Mouse (Mus musculus) forebrain, embryonic 13.5 days (tissue): Measurements from ENCODE around the gene Cyp3a11. TPM values are rescaled to one million over a fixed set of nuclear protein-coding genes. Genes with fewer than 3 reads are reported as not detected.
"Not testable (repeated sequence)": the region's sequence is repeated elsewhere in the genome, so short reads cannot be mapped to it uniquely, and the experiment has no call there.

Experiments used
- ATAC-seq: fragments of 200-750 bp; cut with Nextera tagmentation; 2 replicates; pipeline ENCODE4 v1.8.0; 2017
- H3K27ac ChIP-seq: fragments of 300-500 bp; sonication (generic); 2 replicates; pipeline ENCODE4 v1.5.1; 2015; ENCODE audit warnings: inconsistent platforms, mild to moderate bottlenecking, moderate library complexity
- H3K27me3 ChIP-seq: fragments of 300-500 bp; sonication (generic); 2 replicates; pipeline ENCODE4 v1.6.1; 2015; ENCODE audit warnings: mild to moderate bottlenecking, inconsistent platforms
- H3K36me3 ChIP-seq: fragments of 300-500 bp; sonication (generic); 2 replicates; pipeline ENCODE4 v1.6.1; 2015; ENCODE audit warnings: mild to moderate bottlenecking, inconsistent platforms; ENCODE audit not compliant: poor library complexity, severe bottlenecking
- H3K4me1 ChIP-seq: fragments of 300-500 bp; sonication (generic); 2 replicates; pipeline ENCODE4 v1.6.1; 2015; ENCODE audit warnings: inconsistent platforms
- H3K4me2 ChIP-seq: fragments of 300-500 bp; sonication (generic); 2 replicates; pipeline ENCODE4 v1.6.1; 2015; ENCODE audit warnings: inconsistent platforms, mild to moderate bottlenecking, moderate library complexity
- H3K4me3 ChIP-seq: fragments of 300-500 bp; sonication (generic); 2 replicates; pipeline ENCODE4 v1.5.1; 2015; ENCODE audit warnings: mild to moderate bottlenecking, inconsistent platforms
- H3K9ac ChIP-seq: fragments of 300-500 bp; sonication (generic); 2 replicates; pipeline ENCODE4 v1.6.1; 2015; ENCODE audit warnings: mild to moderate bottlenecking, inconsistent platforms
- H3K9me3 ChIP-seq: fragments of 300-500 bp; sonication (generic); replicated peaks from 2 replicates; pipeline ENCODE4 v1.6.1; 2016; ENCODE audit warnings: inconsistent platforms
- WGBS: fragments of 180-500 bp; shearing (Covaris S2); methylation state at CpG from one replicate; pipeline ENCODE4 v1.1.7; 2015; 5-methylcytosine and 5-hydroxymethylcytosine counted together
- polyA plus RNA-seq: library from polyadenylated mRNA; unstranded; fragments of >200 nt; fragmentation: Nextera tagmentation; extraction: Ambion mirVana; gene quantifications from 2 replicates; pipeline ENCODE4 v1.2.1, GENCODE M21; 2015

Cyp3a11 gene
- not detected in 2 replicates for polyA plus RNA-seq

DNA sequence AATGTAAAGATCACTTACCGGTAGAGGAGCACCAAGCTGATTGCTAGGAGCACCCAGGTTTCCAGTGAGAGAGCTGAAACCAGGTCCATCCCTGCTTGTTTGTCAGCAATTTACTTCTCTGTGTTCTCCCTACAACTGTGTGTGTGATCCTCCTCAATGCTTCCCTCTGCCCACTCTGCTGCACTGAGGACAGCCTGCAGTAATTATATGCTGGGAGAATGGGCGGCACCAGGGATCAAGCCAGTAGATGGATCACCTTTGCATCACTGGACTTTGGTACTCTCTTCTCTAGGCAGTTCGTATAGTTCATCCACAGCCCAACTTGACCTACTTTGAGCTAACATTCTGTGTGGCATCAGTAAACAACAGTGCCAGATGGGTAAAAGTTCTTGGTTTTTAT lies at the start of gene Cyp3a11:
Gene Cyp3a11, minus strand, starts transcription at position 277 of the 400 bp plus-strand sequence.
- H3K27ac ChIP-seq, result no peak within 1 kb of the TSS
- 88% methylated on average over 3 of the region's 3 CpGs for WGBS
- peaks cover 58% of the 10 kb centered on the region for H3K9me3 ChIP-seq

DNA sequence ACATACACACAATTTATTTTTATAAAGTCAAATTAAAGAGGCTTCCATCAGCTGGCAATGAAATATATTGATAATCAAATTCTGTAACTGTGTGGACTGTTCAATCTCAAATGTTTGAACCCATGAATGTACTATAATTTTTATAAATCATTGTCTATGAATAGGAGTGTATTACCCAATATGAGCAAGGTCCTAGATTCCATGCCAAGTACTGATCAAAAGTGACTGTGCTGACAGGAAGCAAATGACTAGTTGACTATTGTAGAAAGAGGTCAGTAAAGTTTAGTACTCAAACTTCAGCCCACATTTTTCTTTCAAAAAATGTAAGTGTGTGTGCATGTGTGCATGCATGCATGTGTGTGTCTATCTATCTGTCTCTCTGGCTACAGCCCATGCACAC lies 33.1 kb upstream of the Cyp3a11 start:
- Histone ChIP-seq H3K27me3 (no peaks in the 10 kb centered on the region), H3K36me3 (no peaks in the 10 kb centered on the region), H3K9me3 (peaks cover 57% of the 10 kb centered on the region)

More for the DNA sequence above, at the start of gene Cyp3a11:
- no peak for ATAC-seq
- Histone ChIP-seq H3K27me3 (no peaks in the 10 kb centered on the region), H3K4me3 (no peak within 1 kb of the TSS), H3K9ac (no peak within 1 kb of the TSS), H3K4me2 (no peak within 1 kb of the TSS), H3K4me1 (no peaks in the 10 kb centered on the region), H3K36me3 (no peaks in the 10 kb centered on the region)

DNA sequence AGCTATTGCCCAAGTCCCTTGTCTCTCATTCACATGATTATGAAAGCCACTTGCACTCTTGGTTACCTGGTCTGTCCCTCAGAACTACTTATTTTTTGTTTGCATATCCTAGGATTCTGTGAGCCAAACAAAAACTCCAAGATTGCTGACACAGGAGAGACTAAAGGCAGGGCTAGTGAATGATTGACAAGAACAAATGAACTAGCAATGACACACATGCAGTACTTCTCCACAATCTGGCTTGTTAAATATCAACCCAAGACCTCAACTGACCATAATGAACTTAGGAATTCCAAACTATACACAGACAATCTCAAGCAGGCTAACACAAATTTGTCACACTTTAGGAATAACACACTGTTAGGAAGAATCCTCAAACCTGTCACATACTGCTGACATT lies 32.0 kb upstream of the Cyp3a11 start:
- Histone ChIP-seq H3K27ac (no peak overlapping the region), H3K36me3 (no peaks in the 10 kb centered on the region), H3K9ac (no peak overlapping the region), H3K4me1 (no peaks in the 10 kb centered on the region), H3K4me2 (no peak overlapping the region), H3K9me3 (peaks cover 60% of the 10 kb centered on the region), H3K4me3 (no peak overlapping the region), H3K27me3 (no peaks in the 10 kb centered on the region)
- ATAC-seq, result no peak

More for the DNA sequence above, 33.1 kb upstream of the Cyp3a11 start:
- Histone ChIP-seq H3K4me1 (no peaks in the 10 kb centered on the region), H3K27ac (no peak overlapping the region), H3K9ac (no peak overlapping the region), H3K4me3 (no peak overlapping the region), H3K4me2 (no peak overlapping the region)
- no peak for ATAC-seq

DNA sequence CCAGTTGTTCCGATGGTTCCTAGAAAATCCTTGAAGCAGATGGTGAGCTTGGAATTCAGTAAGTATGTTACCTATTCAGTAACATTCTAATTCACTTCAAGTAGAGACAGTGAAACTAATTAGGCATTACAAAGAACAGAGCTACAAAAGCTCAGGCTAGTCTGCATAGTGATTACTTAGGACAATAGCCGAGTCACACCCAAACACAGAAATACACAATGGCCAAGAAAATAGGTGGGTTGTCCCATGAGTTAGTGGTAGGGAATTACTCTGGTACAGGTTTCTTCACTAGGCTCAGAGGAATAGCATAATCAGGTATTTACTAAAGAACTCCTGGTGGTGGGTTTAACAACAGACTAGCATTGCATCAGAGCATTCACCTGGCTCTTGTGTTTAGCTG lies 27.2 kb upstream of the Cyp3a11 start:
- not testable (repeated sequence) for H3K36me3 ChIP-seq, H3K27me3 ChIP-seq, H3K4me3 ChIP-seq, H3K9ac ChIP-seq, ATAC-seq, H3K4me1 ChIP-seq, H3K27ac ChIP-seq, H3K4me2 ChIP-seq
- H3K9me3 ChIP-seq, result peaks cover 73% of the 10 kb centered on the region
- WGBS, result 89% methylated on average over 2 of the region's 2 CpGs

DNA sequence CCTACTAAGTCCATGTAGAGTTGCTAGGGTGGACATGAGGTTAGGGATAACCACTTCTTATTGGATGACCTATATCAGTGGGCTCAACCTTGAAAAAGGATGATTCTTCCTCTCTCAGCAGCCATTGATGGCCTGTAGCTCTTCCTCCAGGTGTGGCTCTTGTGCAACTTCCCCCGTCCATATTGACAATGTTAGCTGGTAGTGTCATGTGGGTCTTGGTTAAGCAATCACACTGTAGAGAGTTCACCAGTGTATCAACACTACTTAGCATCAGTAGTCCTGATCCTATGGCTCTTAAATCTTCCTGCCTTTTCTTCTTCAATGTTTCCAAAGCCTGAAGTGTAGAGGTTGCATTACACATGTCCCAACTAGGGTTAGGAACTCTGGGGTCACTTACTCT lies 24.8 kb upstream of the Cyp3a11 start:
- no peaks in the 10 kb centered on the region for H3K27me3 ChIP-seq
- 95% methylated on average over 1 of the region's 1 CpGs for WGBS
- no peaks in the 10 kb centered on the region for H3K4me1 ChIP-seq
- no peak overlapping the region for H3K4me2 ChIP-seq
- no peak overlapping the region for H3K9ac ChIP-seq
- peaks cover 71% of the 10 kb centered on the region for H3K9me3 ChIP-seq
- no peaks in the 10 kb centered on the region for H3K36me3 ChIP-seq
- no peak overlapping the region for H3K27ac ChIP-seq
- ATAC-seq, result no peak
- no peak overlapping the region for H3K4me3 ChIP-seq

DNA sequence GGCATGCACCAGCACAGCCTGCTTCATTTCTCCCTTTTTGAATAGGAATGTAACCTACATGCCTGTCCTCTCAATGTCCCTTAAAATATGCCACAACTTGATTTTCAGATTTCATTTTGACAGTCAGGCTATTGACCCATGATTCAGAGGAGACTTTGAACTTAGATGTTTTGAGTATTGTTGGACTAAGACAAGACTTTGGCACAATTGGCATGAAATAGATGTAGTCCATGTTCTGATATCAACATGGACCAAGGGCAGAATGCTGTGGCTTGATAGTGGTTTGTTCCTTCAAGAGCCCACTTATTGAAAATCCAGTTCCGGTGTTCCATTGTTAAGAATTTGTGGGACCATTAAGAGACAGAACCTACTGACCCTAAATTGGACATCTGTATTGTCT lies 23.6 kb upstream of the Cyp3a11 start:
- no peaks in the 10 kb centered on the region for H3K4me1 ChIP-seq
- H3K27ac ChIP-seq, result no peak overlapping the region
- no peak overlapping the region for H3K9ac ChIP-seq
- 89% methylated on average over 1 of the region's 1 CpGs for WGBS
- peaks cover 71% of the 10 kb centered on the region for H3K9me3 ChIP-seq
- no peak overlapping the region for H3K4me3 ChIP-seq
- H3K27me3 ChIP-seq, result no peaks in the 10 kb centered on the region
- ATAC-seq, result no peak
- H3K36me3 ChIP-seq, result no peaks in the 10 kb centered on the region
- H3K4me2 ChIP-seq, result no peak overlapping the region

DNA sequence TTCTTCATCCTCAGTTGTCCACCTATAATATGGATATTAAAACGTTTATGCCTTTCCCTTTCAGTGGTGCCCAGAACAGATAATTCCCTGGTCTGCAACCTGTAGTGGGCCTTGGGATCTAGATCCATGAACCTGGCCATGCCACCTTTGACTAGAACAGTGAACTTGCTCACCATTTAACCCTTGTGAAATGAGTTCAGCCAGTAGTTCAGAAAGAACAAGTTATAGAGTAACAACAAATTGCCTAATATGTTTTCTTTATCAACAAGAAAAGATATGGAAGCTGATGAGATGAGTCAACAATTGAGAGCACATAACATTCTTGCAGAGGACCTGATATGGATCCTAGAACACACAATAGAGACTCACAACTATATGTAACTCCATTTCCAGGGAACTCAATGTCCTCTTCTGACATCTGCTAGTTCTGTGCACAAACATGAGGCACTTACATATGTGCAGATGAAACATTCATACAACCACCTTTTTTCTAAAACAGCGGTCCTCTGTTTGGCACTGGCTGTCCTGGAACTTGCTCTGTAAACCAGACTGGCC lies 20.7 kb upstream of the Cyp3a11 start:
- Histone ChIP-seq H3K4me1 (no peaks in the 10 kb centered on the region), H3K9ac (no peak overlapping the region), H3K27me3 (no peaks in the 10 kb centered on the region), H3K4me3 (no peak overlapping the region), H3K27ac (no peak overlapping the region), H3K4me2 (no peak overlapping the region), H3K36me3 (no peaks in the 10 kb centered on the region), H3K9me3 (peaks cover 61% of the 10 kb centered on the region)
- no peak for ATAC-seq
- 55% methylated on average over 2 of the region's 2 CpGs for WGBS

DNA sequence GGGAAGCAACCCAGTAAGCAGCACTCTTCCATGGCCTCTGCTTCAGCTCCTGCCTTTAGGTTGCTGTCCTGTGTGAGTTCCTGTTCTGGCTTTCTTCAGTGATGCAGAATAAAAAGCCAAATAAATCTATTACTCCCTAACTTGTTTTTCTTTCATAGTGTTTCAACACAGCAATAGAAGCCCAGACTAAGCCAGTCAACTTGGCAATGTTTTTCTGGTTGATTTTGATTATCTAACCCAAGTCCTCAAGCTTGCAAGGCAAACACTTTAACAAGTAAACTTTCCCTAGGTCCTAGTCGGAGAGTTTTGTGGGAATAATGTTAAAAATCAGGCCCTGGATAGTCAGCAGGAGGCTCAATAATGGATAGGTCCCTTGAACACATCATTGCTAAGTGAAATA lies 17.5 kb upstream of the Cyp3a11 start:
- H3K27me3 ChIP-seq, result no peaks in the 10 kb centered on the region
- ATAC-seq, result no peak
- WGBS, result 62% methylated on average over 1 of the region's 1 CpGs
- peaks cover 33% of the 10 kb centered on the region for H3K9me3 ChIP-seq
- no peak overlapping the region for H3K9ac ChIP-seq
- no peak overlapping the region for H3K4me3 ChIP-seq
- H3K4me1 ChIP-seq, result no peaks in the 10 kb centered on the region
- no peak overlapping the region for H3K4me2 ChIP-seq
- no peak overlapping the region for H3K27ac ChIP-seq
- H3K36me3 ChIP-seq, result no peaks in the 10 kb centered on the region

DNA sequence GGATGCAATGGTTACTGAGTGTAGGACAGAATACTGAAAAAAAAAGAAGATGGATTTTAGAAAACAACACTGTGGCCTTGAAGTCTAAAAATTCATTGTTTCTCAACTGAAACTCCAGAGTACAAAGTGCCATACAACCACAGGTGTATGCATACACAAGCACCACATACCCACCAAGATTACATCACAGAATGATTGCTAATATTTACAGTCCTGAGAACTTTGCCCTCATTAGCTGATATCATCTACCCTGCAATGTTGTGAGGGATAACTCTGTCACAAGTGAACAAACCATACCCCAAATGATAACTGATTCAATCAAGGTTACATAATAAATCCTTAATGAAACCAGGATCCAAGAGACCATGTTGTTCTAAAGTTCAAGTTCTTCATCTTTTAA lies 1.4 kb upstream of the Cyp3a11 start:
- no peak overlapping the region for H3K4me3 ChIP-seq
- no peaks in the 10 kb centered on the region for H3K4me1 ChIP-seq
- no peak overlapping the region for H3K9ac ChIP-seq
- H3K36me3 ChIP-seq, result no peaks in the 10 kb centered on the region
- no peak overlapping the region for H3K4me2 ChIP-seq
- no peaks in the 10 kb centered on the region for H3K27me3 ChIP-seq
- no peak for ATAC-seq
- no peak overlapping the region for H3K27ac ChIP-seq
- peaks cover 57% of the 10 kb centered on the region for H3K9me3 ChIP-seq

DNA sequence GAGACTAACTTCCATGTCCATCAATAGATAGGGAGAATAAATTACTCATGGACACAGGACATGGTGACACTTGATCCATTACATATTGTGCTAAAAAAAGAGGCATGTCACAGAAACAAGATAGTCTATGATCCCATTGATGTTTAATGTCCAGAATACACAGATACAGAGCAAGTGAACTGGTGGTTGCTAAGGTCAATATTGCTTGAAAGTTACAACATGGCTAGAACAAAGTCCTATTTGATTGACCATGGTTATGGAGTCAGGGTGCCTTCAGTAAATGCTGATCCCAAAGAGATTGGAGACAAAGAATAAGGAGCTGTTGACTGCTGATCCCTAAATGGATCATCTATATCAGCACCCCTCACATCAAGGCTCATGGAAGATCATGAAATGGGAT lies 12.3 kb downstream of the Cyp3a11 start:
- H3K9ac ChIP-seq, ATAC-seq, H3K4me3 ChIP-seq, H3K4me2 ChIP-seq, H3K27ac ChIP-seq, H3K4me1 ChIP-seq, H3K36me3 ChIP-seq, H3K27me3 ChIP-seq: not testable (repeated sequence)
- peaks cover 38% of the 10 kb centered on the region for H3K9me3 ChIP-seq

DNA sequence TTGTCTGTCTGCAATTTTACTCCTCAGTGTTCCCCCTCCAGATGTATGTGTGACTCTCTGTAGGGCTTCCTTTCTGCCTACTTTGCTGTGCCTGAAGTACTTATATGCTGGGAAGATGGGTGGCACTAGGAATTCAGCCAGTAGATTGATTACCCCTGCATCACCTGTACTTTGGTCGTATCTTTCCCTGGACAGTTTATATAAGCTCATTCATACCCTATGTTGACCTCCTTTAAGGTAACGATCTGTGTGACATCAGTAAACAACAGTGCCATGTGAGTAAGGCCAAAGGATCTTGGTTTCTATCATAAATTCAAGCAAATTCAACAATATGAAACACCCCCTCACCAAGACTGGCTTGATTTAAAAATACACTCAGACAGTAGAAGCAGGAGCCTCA lies 74.0 kb downstream of the Cyp3a11 start, which contains the start of gene Cyp3a44:
Gene Cyp3a44, minus strand, starts transcription at position 79 of the 400 bp plus-strand sequence.
- WGBS, result 62% methylated on average over 2 of the region's 2 CpGs

More for the DNA sequence above, 74.0 kb downstream of the Cyp3a11 start, which contains the start of gene Cyp3a44:
- not testable (repeated sequence) for H3K27me3 ChIP-seq, H3K4me1 ChIP-seq, H3K27ac ChIP-seq, H3K4me2 ChIP-seq, H3K9ac ChIP-seq, ATAC-seq, H3K36me3 ChIP-seq, H3K4me3 ChIP-seq
- H3K9me3 ChIP-seq, result peaks cover 41% of the 10 kb centered on the region
